Mouse (Mus musculus): ENCODE results near the gene Rhobtb1. TPM values are rescaled to one million over a fixed set of nuclear protein-coding genes. Genes with fewer than 3 reads are reported as not detected.

The Rhobtb1 gene
- total RNA-seq, 2 experiments from 2014 or later, result 1.4 TPM; not detected in 1

GRCm38 (mm10) chr10:69207981-69208630, 56.9 kb downstream of the Rhobtb1 start:
- ATAC-seq (replicated peaks; ENCODE audit: low FRiP score, poor library complexity, severe bottlenecking), result no peak

DNA sequence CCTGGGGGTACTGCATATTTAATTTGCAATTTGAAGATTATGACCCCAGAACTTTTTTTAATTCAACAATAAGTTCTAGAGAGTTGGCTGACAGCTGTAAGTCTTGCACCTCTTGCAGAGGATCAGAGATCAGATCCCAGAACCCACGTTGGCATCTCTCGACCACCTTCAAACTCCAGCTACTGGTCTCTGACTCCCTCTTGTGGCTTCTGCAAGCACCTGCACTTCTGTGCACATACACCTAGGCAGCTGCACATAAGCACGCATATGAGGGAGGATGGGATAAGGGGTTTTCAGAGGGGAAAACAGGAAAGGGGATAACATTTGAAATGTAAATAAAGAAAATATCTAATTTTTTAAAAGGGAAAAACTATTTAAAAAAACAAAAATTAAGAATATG, 57.5 kb downstream of the Rhobtb1 start:
- no peak for ATAC-seq (replicated peaks; ENCODE audit: low FRiP score, poor library complexity, severe bottlenecking)

DNA sequence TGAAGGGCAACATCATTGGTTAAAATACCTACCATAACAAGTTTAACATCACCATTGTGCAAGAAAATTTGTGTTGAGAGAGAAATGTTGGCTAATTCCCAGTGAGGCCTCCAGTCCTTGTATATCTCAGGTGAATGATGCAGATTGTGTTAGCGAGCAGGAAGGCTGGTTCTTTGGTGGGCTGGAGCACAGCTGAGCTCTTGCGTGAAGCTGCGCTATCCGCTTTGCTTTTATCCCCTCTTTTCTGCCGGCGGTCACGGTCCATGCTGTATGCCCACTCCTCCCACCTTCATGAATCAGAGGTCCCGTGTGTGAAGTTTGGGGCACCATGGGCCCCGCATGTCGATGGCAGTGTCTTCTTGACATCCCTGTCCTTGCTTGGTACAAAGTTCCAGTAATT, 58.8 kb downstream of the Rhobtb1 start:
- no peak for ATAC-seq (replicated peaks; ENCODE audit: low FRiP score, poor library complexity, severe bottlenecking)

DNA sequence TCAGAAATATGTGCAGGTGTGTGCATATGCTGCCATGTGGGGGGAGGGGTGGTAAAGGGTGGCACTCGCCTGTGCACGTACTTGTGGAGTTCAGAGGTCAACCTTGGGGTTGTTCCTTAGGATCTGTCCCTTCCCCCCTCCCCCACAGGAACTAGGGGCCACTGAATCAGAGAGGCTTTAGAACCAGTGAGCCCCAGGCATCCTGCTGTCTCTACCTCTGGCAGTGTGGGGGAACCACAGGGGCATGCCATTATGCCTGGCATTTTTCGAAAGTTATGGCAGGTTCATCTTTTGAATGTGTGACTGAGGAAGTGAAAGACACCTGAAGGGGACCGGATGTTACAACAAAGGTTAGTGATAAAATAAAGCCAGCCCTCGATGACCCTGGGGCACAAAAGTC, 59.4 kb downstream of the Rhobtb1 start:
- ATAC-seq (replicated peaks; ENCODE audit: low FRiP score, poor library complexity, severe bottlenecking), result no peak

DNA sequence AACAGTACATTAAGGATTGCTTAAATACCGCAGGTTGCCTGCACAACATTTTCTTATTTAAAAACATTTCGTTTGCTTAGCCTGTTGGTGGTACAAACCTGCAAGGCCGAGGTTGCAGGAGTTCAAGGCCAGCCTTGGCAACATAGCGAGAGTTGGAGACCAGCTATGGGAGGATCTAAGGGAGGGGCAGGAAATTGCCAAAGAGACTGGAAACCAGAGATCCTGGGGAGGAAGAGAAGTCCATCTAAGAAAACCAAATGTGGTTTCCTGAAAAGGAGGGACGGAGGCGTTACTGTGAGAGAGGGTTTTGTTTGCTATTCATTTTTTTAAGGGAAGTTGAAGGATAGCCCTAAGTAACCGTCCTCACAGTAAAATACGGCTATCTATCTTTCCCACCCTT, 60.3 kb downstream of the Rhobtb1 start:
- no peak for ATAC-seq (replicated peaks; ENCODE audit: low FRiP score, poor library complexity, severe bottlenecking)

DNA sequence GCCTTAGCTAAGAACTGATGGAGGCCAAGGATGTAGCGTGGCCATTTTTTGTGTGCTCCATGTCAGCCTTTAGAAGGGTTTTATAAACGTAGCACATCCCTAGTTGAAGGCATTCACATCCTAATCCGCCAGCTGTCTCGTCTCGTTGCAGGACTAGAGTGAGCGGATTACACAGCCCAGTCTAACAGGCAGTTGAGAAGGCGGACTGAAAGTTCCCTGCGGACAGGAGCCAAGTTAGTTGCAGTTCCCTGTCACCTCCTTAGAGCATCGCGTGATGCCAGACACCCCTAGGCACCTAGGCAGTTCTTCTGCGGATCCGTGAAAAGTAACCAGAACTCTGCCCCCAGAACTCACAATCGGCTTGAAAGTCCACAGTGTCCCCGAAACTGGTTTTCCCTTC, 60.7 kb downstream of the Rhobtb1 start:
- ATAC-seq (replicated peaks; ENCODE audit: low FRiP score, poor library complexity, severe bottlenecking), result no peak

GRCm38 (mm10) chr10:69212542-69213440, 61.6 kb downstream of the Rhobtb1 start, which contains the start of gene A930033H14Rik:
Gene A930033H14Rik (minus strand): TSS chr10:69213098.
- no peak for ATAC-seq (replicated peaks; ENCODE audit: low FRiP score, poor library complexity, severe bottlenecking)

DNA sequence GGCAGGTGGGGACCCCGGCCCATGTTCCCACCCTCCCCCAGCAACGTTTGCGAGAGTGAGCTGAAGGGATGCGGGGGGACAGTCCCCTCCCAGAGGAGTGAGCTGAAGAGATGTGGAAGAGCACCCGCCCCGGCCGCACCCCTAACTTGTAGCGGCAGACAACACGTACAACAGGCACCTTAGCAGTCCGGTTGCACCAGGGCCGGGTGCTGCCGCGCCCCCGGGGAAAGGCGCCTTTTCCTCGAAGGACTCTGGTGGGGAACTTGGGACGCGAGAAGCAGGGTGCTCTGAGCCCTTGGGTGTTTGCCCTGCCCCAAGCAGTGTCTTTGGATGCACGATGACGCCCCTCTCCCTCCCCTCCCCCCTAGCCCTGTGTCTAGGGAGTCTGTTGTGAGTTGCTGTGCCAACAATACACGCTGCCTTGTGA, 62.2 kb downstream of the Rhobtb1 start:
- ATAC-seq (replicated peaks; ENCODE audit: low FRiP score, poor library complexity, severe bottlenecking), result no peak

- no peak for ATAC-seq (replicated peaks; ENCODE audit: low FRiP score, poor library complexity, severe bottlenecking)
Measured at GRCm38 (mm10) chr10:69213986-69214385, 62.8 kb downstream of the Rhobtb1 start.

DNA sequence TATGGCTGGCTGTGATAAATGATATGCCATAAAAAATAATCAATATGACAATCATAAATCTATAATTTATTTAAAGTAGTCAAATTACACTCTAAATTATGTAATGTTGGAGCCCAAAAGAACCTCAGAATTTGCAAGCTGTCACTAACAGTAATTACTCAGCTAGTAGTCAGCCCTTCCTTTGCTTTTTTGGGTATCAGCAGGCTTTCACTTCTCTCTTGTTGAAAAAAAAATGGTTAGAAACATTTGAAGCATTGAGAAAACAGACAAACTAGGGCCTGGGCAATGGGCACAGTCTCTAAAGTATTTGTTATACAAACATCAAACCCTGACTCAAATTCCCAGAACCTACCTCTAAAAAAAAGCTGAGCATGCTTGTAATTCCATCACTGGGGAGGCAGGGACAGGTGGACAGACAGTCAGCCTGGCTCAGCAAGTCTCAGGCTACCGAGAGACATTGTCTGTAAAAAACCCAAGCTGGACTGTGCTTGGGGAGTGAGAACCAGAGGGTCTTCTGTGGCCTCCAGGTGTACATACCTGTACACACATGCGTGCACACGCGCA, 66.0 kb downstream of the Rhobtb1 start:
- no peak for ATAC-seq (replicated peaks; ENCODE audit: low FRiP score, poor library complexity, severe bottlenecking)

- ATAC-seq (replicated peaks; ENCODE audit: low FRiP score, poor library complexity, severe bottlenecking), result no peak
Measured at GRCm38 (mm10) chr10:69218458-69219288, 67.4 kb downstream of the Rhobtb1 start.

GRCm38 (mm10) chr10:69219289-69219626, 68.0 kb downstream of the Rhobtb1 start:
- no peak for ATAC-seq (replicated peaks; ENCODE audit: low FRiP score, poor library complexity, severe bottlenecking)

GRCm38 (mm10) chr10:69220296-69220695, 69.1 kb downstream of the Rhobtb1 start:
- ATAC-seq (replicated peaks; ENCODE audit: low FRiP score, poor library complexity, severe bottlenecking), result no peak

- ATAC-seq (replicated peaks; ENCODE audit: low FRiP score, poor library complexity, severe bottlenecking), result no peak
Measured at GRCm38 (mm10) chr10:69221148-69221547, 69.9 kb downstream of the Rhobtb1 start.

GRCm38 (mm10) chr10:69221955-69222354, 70.7 kb downstream of the Rhobtb1 start:
- no peak for ATAC-seq (replicated peaks; ENCODE audit: low FRiP score, poor library complexity, severe bottlenecking)

GRCm38 (mm10) chr10:69223232-69223631, 72.0 kb downstream of the Rhobtb1 start:
- ATAC-seq (replicated peaks; ENCODE audit: low FRiP score, poor library complexity, severe bottlenecking), result no peak

DNA sequence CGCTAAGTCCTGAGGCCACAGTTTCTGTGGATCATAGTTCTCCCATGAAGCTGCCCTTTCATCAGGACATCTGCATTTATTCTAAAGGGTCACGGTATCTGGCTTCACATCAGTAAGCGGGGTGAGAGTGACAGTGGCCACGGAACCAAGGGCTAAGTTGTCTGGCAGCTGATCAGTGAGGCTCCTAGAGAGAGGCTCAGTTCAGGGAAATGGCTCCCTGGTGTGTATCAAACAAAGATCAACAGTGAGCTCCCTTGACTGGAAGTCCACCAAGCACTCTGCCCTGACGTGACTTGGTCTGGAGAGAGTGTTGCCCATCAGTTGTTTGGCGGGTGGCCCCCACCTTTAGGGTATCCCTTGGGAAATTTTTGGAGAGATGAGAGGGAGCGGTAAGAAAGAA, 73.0 kb downstream of the Rhobtb1 start:
- no peak for ATAC-seq (replicated peaks; ENCODE audit: low FRiP score, poor library complexity, severe bottlenecking)

DNA sequence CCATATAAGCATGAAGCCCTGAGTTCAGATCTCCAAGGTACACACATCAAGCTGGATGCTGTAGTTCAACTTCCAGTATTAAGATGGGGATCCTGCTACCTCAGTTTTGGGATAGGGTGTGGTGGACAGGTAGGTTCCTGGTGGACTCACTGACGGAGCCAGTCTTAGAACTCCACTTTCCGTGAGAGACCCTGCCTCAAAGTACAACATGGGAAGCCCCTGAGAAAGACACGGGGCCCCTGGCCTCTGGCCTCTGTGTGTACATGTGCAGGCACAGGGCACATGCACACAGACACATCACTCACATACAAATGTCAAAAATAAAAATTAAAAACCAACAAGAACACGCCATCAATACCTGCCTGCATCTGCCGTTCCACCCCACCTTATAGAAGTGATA, 74.2 kb downstream of the Rhobtb1 start:
- no peak for ATAC-seq (replicated peaks; ENCODE audit: low FRiP score, poor library complexity, severe bottlenecking)

DNA sequence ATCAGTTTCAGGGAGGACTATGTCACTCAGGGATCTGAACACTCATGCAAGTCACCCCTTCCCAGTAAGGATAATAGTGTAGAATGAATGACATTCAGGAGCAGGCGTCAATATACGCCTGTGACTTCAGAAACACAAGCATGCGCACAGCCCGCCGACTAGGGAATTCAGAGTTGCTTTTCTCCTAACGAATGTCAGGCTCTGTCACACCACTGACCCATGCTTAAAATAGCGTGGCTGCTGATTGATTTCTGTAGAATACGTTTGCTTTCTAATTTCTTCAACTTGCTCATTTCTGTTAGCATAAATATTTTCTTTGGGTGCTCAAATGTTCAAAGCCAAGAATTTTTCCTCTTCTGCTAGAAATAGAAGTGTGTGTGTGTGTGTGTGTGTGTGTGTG, 74.7 kb downstream of the Rhobtb1 start:
- ATAC-seq (replicated peaks; ENCODE audit: low FRiP score, poor library complexity, severe bottlenecking), result no peak

DNA sequence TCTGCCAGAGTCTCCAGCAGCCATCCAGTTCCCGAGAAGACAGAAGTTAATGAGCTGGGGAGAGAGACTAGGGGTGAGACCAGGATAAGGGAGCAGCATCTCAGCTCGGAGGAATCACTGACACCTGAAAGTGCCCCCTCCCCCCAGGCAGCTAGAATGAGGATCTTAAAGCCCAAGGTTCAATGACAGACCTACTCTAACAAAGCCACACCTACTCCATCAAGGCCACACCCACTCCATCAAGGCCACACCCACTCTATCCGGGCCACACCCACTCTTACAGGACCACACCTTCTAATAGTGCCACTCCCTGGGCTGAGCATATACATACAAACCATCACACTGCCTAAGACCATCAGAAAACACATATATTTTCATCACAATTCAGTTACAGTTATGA, 86.0 kb downstream of the Rhobtb1 start:
- no peak for ATAC-seq (replicated peaks; ENCODE audit: low FRiP score, poor library complexity, severe bottlenecking)
